Mouse (Mus musculus) retina, postnatal 1 day (tissue): Measurements from ENCODE around the gene Kif5c.
A peak's percentile ranks its signal among the peaks of the same experiment; 100 is the strongest.

Experiments used
- DNase-seq: peaks from one replicate; pipeline ENCODE4 v3.0.0-alpha.2; 2012

Kif5c gene

GRCm38 (mm10) chr2:49749730-49750576, 130.9 kb downstream of the Kif5c start:
- no peak for DNase-seq

- DNase-seq = no peak
Measured at GRCm38 (mm10) chr2:49751544-49752210, 132.6 kb downstream of the Kif5c start.

- DNase-seq = no peak
Measured at GRCm38 (mm10) chr2:49752211-49752607, 133.1 kb downstream of the Kif5c start.

- no peak for DNase-seq
Measured at GRCm38 (mm10) chr2:49753062-49753461, 134.0 kb downstream of the Kif5c start.

- peak; percentile 59 for DNase-seq
Measured at GRCm38 (mm10) chr2:49755054-49755453, 136.0 kb downstream of the Kif5c start.

GRCm38 (mm10) chr2:49757616-49758015, 138.5 kb downstream of the Kif5c start:
- DNase-seq = no peak

- DNase-seq = peak; percentile 92
Measured at GRCm38 (mm10) chr2:49764331-49764946, 145.3 kb downstream of the Kif5c start.

GRCm38 (mm10) chr2:49768916-49769315, 149.8 kb downstream of the Kif5c start:
- DNase-seq = no peak

- DNase-seq = peak; percentile 42
Measured at GRCm38 (mm10) chr2:49770440-49770839, 151.3 kb downstream of the Kif5c start.

- no peak for DNase-seq
Measured at GRCm38 (mm10) chr2:49771172-49771571, 152.1 kb downstream of the Kif5c start.

GRCm38 (mm10) chr2:49773194-49773931, 154.3 kb downstream of the Kif5c start:
- DNase-seq = no peak

GRCm38 (mm10) chr2:49774180-49774579, 155.1 kb downstream of the Kif5c start:
- DNase-seq = no peak

- DNase-seq = no peak
Measured at GRCm38 (mm10) chr2:49775187-49775586, 156.1 kb downstream of the Kif5c start.

- no peak for DNase-seq
Measured at GRCm38 (mm10) chr2:49775735-49776134, 156.6 kb downstream of the Kif5c start.

GRCm38 (mm10) chr2:49776407-49776806, 157.3 kb downstream of the Kif5c start:
- no peak for DNase-seq

GRCm38 (mm10) chr2:49787376-49788050, 168.4 kb downstream of the Kif5c start, which contains the start of gene Lypd6b:
Lypd6b (plus strand) TSS chr2:49787688.
- peak; percentile 51 for DNase-seq

- no peak for DNase-seq
Measured at GRCm38 (mm10) chr2:49788051-49788418, 168.9 kb downstream of the Kif5c start.

- no peak for DNase-seq
Measured at GRCm38 (mm10) chr2:49788643-49789042, 169.5 kb downstream of the Kif5c start.

GRCm38 (mm10) chr2:49789078-49789477, 170.0 kb downstream of the Kif5c start:
- DNase-seq = peak; percentile 62

GRCm38 (mm10) chr2:49789504-49789903, 170.4 kb downstream of the Kif5c start:
- no peak for DNase-seq

- peak; percentile 58 for DNase-seq
Measured at GRCm38 (mm10) chr2:49797444-49798143, 178.5 kb downstream of the Kif5c start.

- no peak for DNase-seq
Measured at GRCm38 (mm10) chr2:49804448-49804847, 185.3 kb downstream of the Kif5c start.
